Mouse (Mus musculus): Measurements from ENCODE around the gene Rasip1. TPM values are rescaled to one million over a fixed set of nuclear protein-coding genes. Genes with fewer than 3 reads are reported as not detected.

Rasip1 gene
- polyA plus RNA-seq, 1 experiment from 2014 or later = 11.6 TPM

- Histone ChIP-seq H3K4me2 (0 out of 2 replicates have a peak overlapping the region, but pooled peaks have one; percentile 8), H3K4me3 (replicated peaks) (no peak overlapping the region), H3K9ac (no peak overlapping the region), H3K9me3 (no peaks in the 10 kb centered on the region), H3K4me1 (peaks cover 3% of the 10 kb centered on the region; the same call in 1 of the 2 replicates), H3K27ac (no peak overlapping the region), H3K27me3 (replicated peaks) (peaks cover 9% of the 10 kb centered on the region), H3K36me3 (no peaks in the 10 kb centered on the region)
- ATAC-seq (ENCODE audit: insufficient read depth, low FRiP score, low read depth) = no peak
- 86% methylated on average over 7 of the region's 7 CpGs for WGBS
Measured at GRCm38 (mm10) chr7:45626571-45627076, 664 bp upstream of the Rasip1 start.

GRCm38 (mm10) chr7:45628364-45629294 is 1.3 kb downstream of the Rasip1 start:
- peak overlapping the region; percentile 58 for H3K9ac ChIP-seq
- peak; percentile 77 for ATAC-seq (ENCODE audit: insufficient read depth, low FRiP score, low read depth)
- peak overlapping the region; percentile 40 for H3K27ac ChIP-seq
- no peaks in the 10 kb centered on the region for H3K36me3 ChIP-seq
- peaks cover 9% of the 10 kb centered on the region for H3K27me3 ChIP-seq (replicated peaks)
- peak overlapping the region; percentile 58 for H3K4me3 ChIP-seq (replicated peaks)
- no peaks in the 10 kb centered on the region for H3K9me3 ChIP-seq
- H3K4me2 ChIP-seq = peak overlapping the region; percentile 99
- WGBS = under 1% methylated on average over 103 of the region's 105 CpGs
- H3K4me1 ChIP-seq = peaks cover 13% of the 10 kb centered on the region

- Histone ChIP-seq H3K9me3 (no peaks in the 10 kb centered on the region), H3K27ac (no peak overlapping the region), H3K36me3 (no peaks in the 10 kb centered on the region), H3K4me1 (peaks cover 15% of the 10 kb centered on the region), H3K27me3 (replicated peaks) (peaks cover 9% of the 10 kb centered on the region), H3K4me3 (replicated peaks) (no peak overlapping the region), H3K9ac (no peak overlapping the region), H3K4me2 (no peak overlapping the region)
- no peak for ATAC-seq (ENCODE audit: insufficient read depth, low FRiP score, low read depth)
- 77% methylated on average over 23 of the region's 23 CpGs for WGBS
Measured at GRCm38 (mm10) chr7:45630064-45630907, 3.0 kb downstream of the Rasip1 start.

- 21% methylated on average over 35 of the region's 35 CpGs for WGBS
- Histone ChIP-seq H3K9ac (peak overlapping the region; percentile 19; the same call in 1 of the 2 replicates), H3K27ac (no peak overlapping the region), H3K4me3 (replicated peaks) (peak overlapping the region; percentile 20), H3K4me2 (peak overlapping the region; percentile 58), H3K4me1 (peaks cover 15% of the 10 kb centered on the region), H3K27me3 (replicated peaks) (peaks cover 5% of the 10 kb centered on the region), H3K9me3 (no peaks in the 10 kb centered on the region), H3K36me3 (0 out of 2 replicates have a peak, but pooled peaks cover 7% of the 10 kb centered on the region)
- no peak for ATAC-seq (ENCODE audit: insufficient read depth, low FRiP score, low read depth)
Measured at GRCm38 (mm10) chr7:45632499-45632898, 5.2 kb downstream of the Rasip1 start.

- peak overlapping the region; percentile 59 for H3K27ac ChIP-seq
- no peak overlapping the region for H3K4me3 ChIP-seq (replicated peaks)
- H3K4me1 ChIP-seq = peaks cover 24% of the 10 kb centered on the region
- no peaks in the 10 kb centered on the region; the same call in 1 of the 2 replicates for H3K27me3 ChIP-seq (replicated peaks)
- no peak overlapping the region for H3K4me2 ChIP-seq
- no peak overlapping the region for H3K9ac ChIP-seq
- 0 out of 2 replicates have a peak, but pooled peaks cover 7% of the 10 kb centered on the region for H3K36me3 ChIP-seq
- H3K9me3 ChIP-seq = no peaks in the 10 kb centered on the region
- 89% methylated on average over 11 of the region's 11 CpGs for WGBS
- ATAC-seq (ENCODE audit: insufficient read depth, low FRiP score, low read depth) = no peak
Measured at GRCm38 (mm10) chr7:45634946-45635681, 7.8 kb downstream of the Rasip1 start.

GRCm38 (mm10) chr7:45635711-45636688 is 8.7 kb downstream of the Rasip1 start:
- H3K9ac ChIP-seq = no peak overlapping the region
- H3K4me2 ChIP-seq = no peak overlapping the region
- H3K36me3 ChIP-seq = 0 out of 2 replicates have a peak, but pooled peaks cover 7% of the 10 kb centered on the region
- H3K9me3 ChIP-seq = no peaks in the 10 kb centered on the region
- peak overlapping the region; percentile 59 for H3K27ac ChIP-seq
- peaks cover 29% of the 10 kb centered on the region for H3K4me1 ChIP-seq
- H3K4me3 ChIP-seq (replicated peaks) = no peak overlapping the region
- 73% methylated on average over 15 of the region's 15 CpGs for WGBS
- no peaks in the 10 kb centered on the region; the same call in 1 of the 2 replicates for H3K27me3 ChIP-seq (replicated peaks)
- no peak for ATAC-seq (ENCODE audit: insufficient read depth, low FRiP score, low read depth)

- WGBS = 92% methylated on average over 6 of the region's 6 CpGs
- Histone ChIP-seq H3K9ac (no peak overlapping the region), H3K4me3 (replicated peaks) (no peak overlapping the region), H3K36me3 (0 out of 2 replicates have a peak, but pooled peaks cover 7% of the 10 kb centered on the region), H3K27me3 (replicated peaks) (no peaks in the 10 kb centered on the region; the same call in 1 of the 2 replicates), H3K4me2 (peak overlapping the region; percentile 52), H3K27ac (no peak overlapping the region), H3K9me3 (no peaks in the 10 kb centered on the region), H3K4me1 (peaks cover 37% of the 10 kb centered on the region)
- no peak for ATAC-seq (ENCODE audit: insufficient read depth, low FRiP score, low read depth)
Measured at GRCm38 (mm10) chr7:45637710-45638109, 10.4 kb downstream of the Rasip1 start.

- Histone ChIP-seq H3K27me3 (replicated peaks) (no peaks in the 10 kb centered on the region), H3K9me3 (no peaks in the 10 kb centered on the region), H3K27ac (no peak overlapping the region), H3K4me3 (replicated peaks) (peak overlapping the region; percentile 25), H3K4me2 (peak overlapping the region; percentile 52), H3K36me3 (0 out of 2 replicates have a peak, but pooled peaks cover 7% of the 10 kb centered on the region), H3K4me1 (peaks cover 40% of the 10 kb centered on the region), H3K9ac (no peak overlapping the region)
- WGBS = 26% methylated on average over 29 of the region's 29 CpGs
- ATAC-seq (ENCODE audit: insufficient read depth, low FRiP score, low read depth) = peak; percentile 86
Measured at GRCm38 (mm10) chr7:45638623-45639401, 11.5 kb downstream of the Rasip1 start.

GRCm38 (mm10) chr7:45639561-45640027 is 12.3 kb downstream of the Rasip1 start, which contains the start of gene Mamstr:
Gene Mamstr (plus strand): TSS chr7:45639977.
- Histone ChIP-seq H3K27me3 (replicated peaks) (no peaks in the 10 kb centered on the region), H3K4me1 (peaks cover 45% of the 10 kb centered on the region), H3K9ac (no peak within 1 kb of the TSS), H3K36me3 (0 out of 2 replicates have a peak, but pooled peaks cover 7% of the 10 kb centered on the region), H3K4me3 (replicated peaks) (no peak within 1 kb of the TSS), H3K27ac (0 out of 2 replicates have a peak within 1 kb of the TSS, but pooled peaks have one; percentile 88), H3K9me3 (no peaks in the 10 kb centered on the region), H3K4me2 (peak within 1 kb of the TSS; percentile 52; the same call in 1 of the 2 replicates)
- no peak for ATAC-seq (ENCODE audit: insufficient read depth, low FRiP score, low read depth)
- 34% methylated on average over 19 of the region's 19 CpGs for WGBS
